Mouse (Mus musculus) testis, postnatal 14 days (tissue): ENCODE measurements around the gene Ptpru.

Experiments used
- DNase-seq: peaks from one replicate; pipeline ENCODE4 v3.0.0; 2021; ENCODE audit warnings: low spot score

The Ptpru gene

DNA sequence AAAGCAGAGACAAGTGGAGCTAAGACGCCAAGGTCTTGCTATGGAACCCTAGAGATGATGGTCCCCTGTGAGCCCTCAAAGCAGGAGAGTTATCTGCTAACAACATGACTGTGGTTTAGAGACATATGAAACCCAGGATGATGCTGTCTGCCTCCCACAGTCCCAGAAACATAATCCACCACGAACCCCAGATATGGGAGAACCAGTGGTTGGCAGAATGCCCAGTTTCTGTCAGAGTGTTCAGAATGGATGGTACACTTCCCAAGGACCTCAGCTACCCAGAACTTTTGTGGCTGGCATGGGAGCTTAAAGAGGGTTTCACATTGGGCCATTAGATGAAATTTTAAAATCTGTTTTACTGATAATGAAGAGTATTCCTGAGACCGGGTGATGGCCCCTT lies 57.1 kb downstream of the Ptpru start:
- DNase-seq, result no peak

DNA sequence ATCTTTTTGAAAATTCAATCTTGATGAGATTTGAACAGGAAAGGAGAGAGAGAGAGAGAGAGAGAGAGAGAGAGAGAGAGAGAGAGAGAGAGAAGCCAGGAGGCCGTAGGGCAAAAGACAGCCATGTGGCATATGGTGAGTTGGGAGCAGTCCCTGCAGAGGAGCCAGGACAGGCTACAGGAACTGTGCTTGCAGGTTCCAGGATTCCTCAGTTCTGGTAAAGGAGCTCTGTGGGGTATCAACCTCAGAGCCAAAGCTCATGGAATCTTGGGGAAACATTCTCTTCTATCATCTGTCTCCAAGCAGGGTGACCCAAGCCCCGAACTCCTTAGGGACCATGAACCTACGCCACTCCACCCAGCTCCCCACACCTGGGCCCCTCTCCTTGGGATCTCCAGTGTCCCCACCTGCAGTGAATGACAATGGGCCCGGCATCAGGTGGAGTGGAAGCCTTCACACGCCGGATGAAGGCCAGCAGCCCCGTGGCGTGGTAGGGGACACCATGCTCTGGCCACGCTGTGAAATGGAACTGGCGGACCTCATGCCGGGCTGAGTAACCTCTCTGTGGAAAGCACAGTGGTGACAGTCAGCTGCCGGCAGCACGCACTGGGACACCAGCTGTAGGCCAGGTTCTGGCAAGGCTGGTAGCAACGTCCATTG lies 59.3 kb downstream of the Ptpru start:
- no peak for DNase-seq

DNA sequence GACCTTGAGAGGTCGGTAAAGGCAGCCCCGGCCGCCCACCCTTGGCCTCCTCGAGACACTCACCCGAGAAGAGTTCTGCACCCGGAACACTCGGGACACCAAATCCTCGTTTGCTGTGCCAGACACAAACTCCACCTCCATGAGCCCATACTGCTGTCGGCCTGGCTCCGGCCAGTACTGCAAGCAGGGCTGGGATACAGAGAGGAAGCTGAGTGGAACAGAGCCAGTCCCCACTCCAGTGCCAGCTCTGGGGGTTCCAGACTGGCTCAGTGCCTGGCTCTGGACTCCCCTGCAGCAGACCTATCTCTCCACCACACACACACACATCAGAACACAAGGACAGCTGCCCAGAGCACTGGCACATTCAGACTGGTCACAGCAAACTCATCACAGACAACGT lies 66.7 kb downstream of the Ptpru start:
- no peak for DNase-seq

GRCm38 (mm10) chr4:131763911-131764310 lies 74.2 kb downstream of the Ptpru start:
- no peak for DNase-seq

DNA sequence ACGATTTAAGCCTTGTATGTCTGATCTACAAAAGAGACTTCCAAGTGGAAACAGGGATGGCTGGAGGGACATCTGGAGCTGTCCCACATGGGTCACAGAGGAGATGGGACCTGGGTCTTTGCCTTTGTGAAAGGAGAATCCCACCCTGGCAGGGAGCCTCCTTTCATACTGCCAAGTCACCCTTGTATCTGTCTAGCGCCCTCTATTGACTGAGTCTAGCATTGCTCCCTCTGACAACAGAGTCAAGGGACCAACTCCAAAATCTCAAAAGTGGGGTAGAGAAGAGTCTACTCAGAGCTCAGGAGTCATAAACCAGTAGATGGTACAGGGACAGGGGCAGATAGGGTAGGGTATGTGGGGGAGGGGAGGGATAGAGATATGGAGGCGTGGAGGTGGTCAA lies 74.6 kb downstream of the Ptpru start:
- DNase-seq, result no peak

- DNase-seq, result no peak
Observed at GRCm38 (mm10) chr4:131762211-131762784, 75.8 kb downstream of the Ptpru start.

GRCm38 (mm10) chr4:131752204-131752837 lies 85.8 kb downstream of the Ptpru start:
- DNase-seq, result no peak

DNA sequence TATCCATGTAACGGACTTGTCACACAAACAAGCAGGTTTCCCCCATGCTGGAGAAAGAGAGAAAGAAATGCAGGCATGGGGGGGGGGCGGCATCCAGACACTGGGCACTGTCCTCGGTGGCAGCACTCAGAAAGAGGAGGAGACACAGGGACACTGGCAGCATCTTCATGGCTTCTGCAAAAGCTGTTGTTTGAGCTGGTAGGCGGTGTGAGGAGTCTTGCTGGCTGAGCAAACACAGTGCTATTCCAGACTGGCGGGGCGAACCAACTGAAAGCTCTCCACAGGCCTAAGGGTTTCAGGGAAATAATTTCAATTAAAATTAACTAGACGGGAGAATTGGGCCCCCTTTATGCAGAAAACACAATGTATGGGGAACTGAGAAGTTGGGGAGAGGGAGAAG lies 86.5 kb downstream of the Ptpru start:
- no peak for DNase-seq

DNA sequence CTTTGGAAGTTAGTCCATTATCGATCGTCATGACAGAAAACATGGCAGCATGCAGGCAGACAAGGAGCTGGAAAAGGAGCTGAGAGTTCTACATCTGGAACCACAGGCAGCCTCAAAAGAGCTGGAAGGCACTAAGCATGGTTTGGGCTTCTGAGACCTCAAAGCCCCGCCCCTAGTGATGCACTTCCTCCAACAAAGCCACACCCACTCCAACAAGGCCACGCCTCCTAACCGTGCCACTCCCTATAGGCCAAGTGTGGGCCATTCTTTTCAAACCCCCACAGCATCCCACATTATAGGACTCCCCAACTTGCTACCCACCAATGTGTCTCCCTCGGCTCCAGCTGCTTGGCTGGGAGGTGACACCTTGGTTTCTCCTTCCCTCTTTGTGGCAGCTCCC lies 88.3 kb downstream of the Ptpru start:
- no peak for DNase-seq

DNA sequence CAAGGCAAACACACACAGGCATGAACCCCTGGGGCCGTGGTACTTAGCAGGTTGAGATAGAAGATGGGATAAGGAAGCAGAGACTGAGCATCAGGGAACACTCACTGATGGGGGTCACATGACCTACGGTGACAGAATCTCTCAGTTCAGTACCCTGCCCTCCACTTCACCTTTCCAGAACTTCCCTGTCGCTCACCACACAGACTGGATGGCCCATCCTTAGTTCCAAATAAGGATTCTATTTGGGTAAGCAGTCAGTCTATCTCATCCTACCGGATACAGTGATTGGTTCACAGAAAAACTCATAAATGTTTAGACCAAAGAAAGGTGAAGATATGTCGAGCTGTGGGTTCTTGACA lies 93.4 kb downstream of the Ptpru start:
- DNase-seq, result no peak

GRCm38 (mm10) chr4:131743831-131744684 lies 94.0 kb downstream of the Ptpru start:
- DNase-seq, result no peak

GRCm38 (mm10) chr4:131743031-131743430 lies 95.1 kb downstream of the Ptpru start:
- no peak for DNase-seq

DNA sequence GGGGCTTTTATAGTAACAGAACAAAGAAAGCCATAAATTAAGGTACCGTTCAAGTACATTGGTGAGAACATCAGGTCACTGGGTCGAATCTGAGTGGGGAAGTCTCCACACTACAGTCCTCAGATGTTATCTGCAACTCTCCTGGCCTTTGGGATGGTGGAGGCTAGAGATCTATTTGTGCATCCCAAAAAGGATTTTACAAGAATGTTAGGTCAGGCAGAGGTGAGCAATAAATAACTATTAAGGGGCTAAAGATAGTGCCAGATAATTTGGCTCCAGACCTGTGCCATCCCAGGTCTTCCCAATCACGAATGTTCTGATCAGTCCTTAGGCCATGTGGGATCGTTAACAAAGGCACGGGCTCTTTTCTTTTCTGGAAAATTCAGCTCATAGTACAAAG lies 97.5 kb downstream of the Ptpru start:
- DNase-seq, result no peak

- DNase-seq, result no peak
Observed at GRCm38 (mm10) chr4:131728628-131729027, 109.5 kb downstream of the Ptpru start.

- no peak for DNase-seq
Observed at GRCm38 (mm10) chr4:131723415-131724080, 114.5 kb downstream of the Ptpru start.

GRCm38 (mm10) chr4:131722121-131722841 lies 115.8 kb downstream of the Ptpru start:
- DNase-seq, result no peak

- DNase-seq, result no peak
Observed at GRCm38 (mm10) chr4:131719151-131719550, 118.9 kb downstream of the Ptpru start.
